Mouse (Mus musculus) spleen, adult 10 weeks (tissue): ENCODE results near the gene Gm11027. TPM values are rescaled to one million over a fixed set of nuclear protein-coding genes. Genes with fewer than 3 reads are reported as not detected.

ENCODE experiments used
- polyA plus RNA-seq: library from polyadenylated mRNA; stranded (reverse); fragments of 350-450 nt; fragmentation: Illumina TruSeq; extraction: RNeasy Lipid Tissue Mini Kit (QIAGEN cat#74804); gene quantifications from one replicate; pipeline ENCODE4 v1.2.3, GENCODE M21; 2015; ENCODE audit warnings: low replicate concordance; ENCODE audit not compliant: insufficient read depth

Gene Gm11027
- not detected for polyA plus RNA-seq

GRCm38 (mm10) chr12:116275086-116275485 is at the start of gene Gm11027:
Gene Gm11027 (plus strand): TSS chr12:116275386.

GRCm38 (mm10) chr12:116262555-116263341 is 12.4 kb upstream of the Gm11027 start, which contains the start of gene Wdr60:
Gene Wdr60 (minus strand): TSS chr12:116263022.

GRCm38 (mm10) chr12:116280653-116281364 is 5.6 kb downstream of the Gm11027 start, which contains the start of gene Esyt2:
Gene Esyt2 (plus strand): TSS chr12:116281196.

Other genes starting within 250 kb of the Gm11027 start
- gene Zfp386, start 227.7 kb upstream of the Gm11027 start, polyA plus RNA-seq, result 41.5 TPM
- 0.36 TPM for gene Vipr2, start 197.7 kb upstream of the Gm11027 start, polyA plus RNA-seq
- gene Wdr60, start 12.4 kb upstream of the Gm11027 start, polyA plus RNA-seq, result 3.7 TPM
- gene Esyt2, start 5.8 kb downstream of the Gm11027 start, polyA plus RNA-seq, result 85.3 TPM
- 34.1 TPM for gene Ncapg2, start 130.0 kb downstream of the Gm11027 start, polyA plus RNA-seq
- gene Ptprn2, start 210.3 kb downstream of the Gm11027 start, polyA plus RNA-seq, result not detected